In genomic region chr8:108717545-108717944, GRCm38 (mm10) we compare ENCODE assay signal across 9 mouse cellular contexts.
DNase-seq lines count a peak whose midpoint lies in the region; ATAC-seq lines count a peak whose summit lies in the region.
"Had no signal": no experiment of that assay in that cellular context is flagged by ENCODE, and none has a peak within 500 bp of the region (broad histone marks: within the 10 kb centered on the region; RNA-seq: fewer than 3 reads in every experiment).

No protein-coding gene starts in this region.

- H3K27ac ChIP-seq in heart, embryonic 11.5 days (ENCODE audit: low read depth, low read length) = no peak overlapping the region; the same call in 1 of the 2 replicates
- peak overlapping the region; percentile 31; the same call in 1 of the 2 replicates for H3K27ac ChIP-seq in embryonic facial prominence, embryonic 10.5 days (replicated peaks)
- H3K27ac ChIP-seq in hindbrain, embryonic 12.5 days = peak overlapping the region; percentile 100; the same call in 1 of the 2 replicates
- H3K27ac ChIP-seq in midbrain, embryonic 14.5 days (replicated peaks; ENCODE audit: low read depth, low read length) = peak overlapping the region; percentile 100; the same call in 1 of the 2 replicates

- no peaks in the 10 kb centered on the region for H3K36me3 ChIP-seq in heart, embryonic 11.5 days (ENCODE audit: control insufficient read depth, insufficient read depth, low read length)
- no peaks in the 10 kb centered on the region for H3K36me3 ChIP-seq in embryonic facial prominence, embryonic 10.5 days (replicated peaks)
- H3K36me3 ChIP-seq in hindbrain, embryonic 12.5 days = no peaks in the 10 kb centered on the region
- H3K36me3 ChIP-seq in midbrain, embryonic 14.5 days (ENCODE audit: control insufficient read depth, insufficient read depth, low read length) = no peaks in the 10 kb centered on the region

- no peak overlapping the region for H3K4me3 ChIP-seq in heart, embryonic 11.5 days (ENCODE audit: low read depth, low read length)
- peak overlapping the region; percentile 90 for H3K4me3 ChIP-seq in embryonic facial prominence, embryonic 10.5 days
- peak overlapping the region; percentile 82 for H3K4me3 ChIP-seq in hindbrain, embryonic 12.5 days
- H3K4me3 ChIP-seq in midbrain, embryonic 14.5 days (replicated peaks; ENCODE audit: low read depth, low read length) = peak overlapping the region; percentile 68

- DNase-seq in heart, adult 9 months (ENCODE audit: low spot score in 2 of 2) = no peak
- DNase-seq in embryonic facial prominence, embryonic 10.5 days (ENCODE audit: low spot score) = no peak
- no peak for DNase-seq in midbrain, embryonic 14.5 days
- DNase-seq in Muller cell, postnatal 12 days (ENCODE audit: inconsistent ontology term) = no peak
- DNase-seq in embryo, embryonic 9.5 days (ENCODE audit: extremely low spot score) = no peak
- DNase-seq in cerebellum, postnatal 36 days = no peak
- DNase-seq: heart, postnatal 36 days had no signal

- peak overlapping the region; percentile 9 for H3K4me2 ChIP-seq in heart, embryonic 11.5 days
- H3K4me2 ChIP-seq in hindbrain, embryonic 12.5 days (replicated peaks) = peak overlapping the region; percentile 96
- peak overlapping the region; percentile 97 for H3K4me2 ChIP-seq in midbrain, embryonic 14.5 days (ENCODE audit: low read length)

- H3K9me3 ChIP-seq in heart, embryonic 11.5 days (replicated peaks; ENCODE audit: control insufficient read depth, low read length) = no peaks in the 10 kb centered on the region
- H3K9me3 ChIP-seq in embryonic facial prominence, embryonic 10.5 days = no peaks in the 10 kb centered on the region
- H3K9me3 ChIP-seq in hindbrain, embryonic 12.5 days (replicated peaks) = no peaks in the 10 kb centered on the region
- H3K9me3 ChIP-seq in midbrain, embryonic 14.5 days (ENCODE audit: control insufficient read depth, low read length) = no peaks in the 10 kb centered on the region

- H3K27me3 ChIP-seq in heart, embryonic 11.5 days (ENCODE audit: control insufficient read depth, insufficient read depth, low read length) = no peaks in the 10 kb centered on the region
- peaks cover 32% of the 10 kb centered on the region for H3K27me3 ChIP-seq in embryonic facial prominence, embryonic 10.5 days (replicated peaks; ENCODE audit: low read depth, poor library complexity, severe bottlenecking)
- H3K27me3 ChIP-seq in hindbrain, embryonic 12.5 days = peaks cover 50% of the 10 kb centered on the region
- H3K27me3 ChIP-seq in midbrain, embryonic 14.5 days (ENCODE audit: control insufficient read depth, insufficient read depth, low read length) = no peaks in the 10 kb centered on the region

- 49% methylated on average over 8 of the region's 8 CpGs for WGBS in heart, embryonic 11.5 days (ENCODE audit: insufficient replicate concordance)
- WGBS in embryonic facial prominence, embryonic 10.5 days = 23% methylated on average over 8 of the region's 8 CpGs
- WGBS in hindbrain, embryonic 12.5 days = 21% methylated on average over 8 of the region's 8 CpGs
- 21% methylated on average over 8 of the region's 8 CpGs for WGBS in midbrain, embryonic 14.5 days

- H3K4me1 ChIP-seq in heart, embryonic 11.5 days (ENCODE audit: control insufficient read depth, insufficient read depth, low read length) = peaks cover 55% of the 10 kb centered on the region
- peaks cover 98% of the 10 kb centered on the region for H3K4me1 ChIP-seq in embryonic facial prominence, embryonic 10.5 days
- H3K4me1 ChIP-seq in hindbrain, embryonic 12.5 days = peaks cover 92% of the 10 kb centered on the region
- H3K4me1 ChIP-seq in midbrain, embryonic 14.5 days (ENCODE audit: control insufficient read depth, insufficient read depth, low read length) = peaks cover 65% of the 10 kb centered on the region

- ATAC-seq in heart, embryonic 11.5 days (replicated peaks; ENCODE audit: insufficient number of reproducible peaks, low FRiP score, low TSS enrichment) = no peak
- no peak for ATAC-seq in hindbrain, embryonic 12.5 days (ENCODE audit: low FRiP score)
- ATAC-seq in midbrain, embryonic 14.5 days (ENCODE audit: low FRiP score, low TSS enrichment) = no peak

- 0 out of 2 replicates have a peak overlapping the region, but pooled peaks have one; percentile 10 for H3K9ac ChIP-seq in heart, embryonic 11.5 days (ENCODE audit: low read depth, low read length)
- peak overlapping the region; percentile 56 for H3K9ac ChIP-seq in hindbrain, embryonic 12.5 days
- peak overlapping the region; percentile 100 for H3K9ac ChIP-seq in midbrain, embryonic 14.5 days (replicated peaks; ENCODE audit: low read length)

Comparison
In these comparisons a context has a peak if more than half of its experiments do, and no peak if none do; other contexts are left out.
1. H3K4me2 ChIP-seq: peak in every context shown above with its lines; median percentile 97 in midbrain, embryonic 14.5 days; 96 in hindbrain, embryonic 12.5 days; 9 in heart, embryonic 11.5 days.
2. H3K9ac ChIP-seq: peak in every context shown above with its lines; median percentile 100 in midbrain, embryonic 14.5 days; 56 in hindbrain, embryonic 12.5 days; 10 in heart, embryonic 11.5 days.